Mouse (Mus musculus): ENCODE data around the gene Gm7694. TPM values are rescaled to one million over a fixed set of nuclear protein-coding genes. Genes with fewer than 3 reads are reported as not detected.

Gm7694 gene
- 10 to 100 TPM; 10.2 to 11.9 TPM for total RNA-seq (2021)

- intact Hi-C loops (cut with DNase I) = no loop called here
Observed at GRCm38 (mm10) chr1:170306232-170306631, at the start of gene Gm7694. Gene Gm7694 (minus strand): TSS chr1:170306332.

DNA sequence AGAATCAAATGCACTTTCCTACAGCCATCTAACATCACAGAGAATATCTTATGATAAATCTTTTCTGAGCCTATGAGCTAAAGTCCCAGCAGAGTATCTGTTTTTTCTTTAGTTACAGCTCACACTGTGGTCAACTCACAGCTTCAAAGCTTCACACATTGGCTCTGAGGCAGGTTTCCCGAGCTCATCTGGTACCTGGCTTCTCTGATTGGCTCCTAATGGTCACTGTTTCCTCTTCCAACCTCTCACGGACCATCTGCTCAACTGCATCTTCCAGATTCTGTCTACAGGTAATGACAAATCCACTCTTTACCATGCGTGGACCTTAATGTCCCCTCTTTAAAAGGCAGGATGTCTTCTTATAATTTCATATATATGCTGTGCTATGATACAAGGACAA is 47.2 kb upstream of the Gm7694 start:
- intact Hi-C loops (cut with DNase I) = no loop called here
- DNase-seq = no peak

More at GRCm38 (mm10) chr1:170306232-170306631, at the start of gene Gm7694:
- DNase-seq = no peak

DNA sequence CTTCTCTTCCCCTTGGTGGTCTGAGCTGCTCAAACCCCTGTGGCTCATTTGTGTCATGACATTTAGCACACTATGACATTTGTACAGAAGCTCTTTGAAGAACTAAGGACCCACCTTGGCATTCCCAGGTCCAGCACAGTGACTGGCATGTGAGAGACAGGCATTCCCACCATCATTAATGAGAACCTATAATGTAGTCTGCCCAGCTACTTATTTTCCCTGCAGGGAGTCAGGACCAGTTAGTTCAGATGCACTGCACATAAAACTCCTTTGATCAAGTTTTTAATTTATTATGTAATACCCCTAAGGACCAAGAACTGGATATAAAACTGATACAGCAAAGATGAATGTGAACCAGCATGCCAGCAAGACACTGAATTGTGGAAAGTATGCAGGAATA is 44.9 kb upstream of the Gm7694 start:
- no peak for DNase-seq
- intact Hi-C loops (cut with DNase I) = no loop called here

- DNase-seq = no peak
Observed at GRCm38 (mm10) chr1:170346266-170346665, 40.1 kb upstream of the Gm7694 start.

GRCm38 (mm10) chr1:170343906-170344305 is 37.8 kb upstream of the Gm7694 start:
- no peak for DNase-seq
- intact Hi-C loops (cut with DNase I) = no loop called here

More at GRCm38 (mm10) chr1:170346266-170346665, 40.1 kb upstream of the Gm7694 start:
- intact Hi-C loops (cut with DNase I) = no loop called here

- intact Hi-C loops (cut with DNase I) = no loop called here
- DNase-seq = no peak
Observed at GRCm38 (mm10) chr1:170343081-170343480, 36.9 kb upstream of the Gm7694 start.

DNA sequence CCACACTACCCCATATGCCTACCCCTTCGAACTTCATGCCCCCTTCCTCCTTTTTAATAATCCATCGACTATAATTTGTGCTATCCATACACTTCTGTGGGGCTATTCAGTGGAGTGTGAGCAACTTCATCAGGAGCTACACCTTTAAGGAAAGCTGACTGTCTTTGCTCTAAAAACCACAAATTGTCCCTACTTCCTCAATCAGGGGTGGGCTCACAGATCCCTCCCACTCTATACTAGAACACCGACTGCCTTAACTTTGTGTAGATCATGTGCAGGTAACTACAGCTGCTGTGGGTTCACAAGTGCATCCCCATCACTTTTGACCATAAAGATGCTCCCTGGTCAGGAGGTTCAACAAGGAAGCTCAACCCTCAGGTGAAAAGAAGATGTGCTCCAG is 33.8 kb upstream of the Gm7694 start:
- DNase-seq = no peak
- intact Hi-C loops (cut with DNase I) = no loop called here

- DNase-seq = no peak
- intact Hi-C loops (cut with DNase I) = no loop called here
Observed at GRCm38 (mm10) chr1:170332775-170333174, 26.6 kb upstream of the Gm7694 start.

- intact Hi-C loops (cut with DNase I) = no loop called here
- DNase-seq = no peak
Observed at GRCm38 (mm10) chr1:170331926-170332325, 25.8 kb upstream of the Gm7694 start.

GRCm38 (mm10) chr1:170325277-170325676 is 19.1 kb upstream of the Gm7694 start:
- intact Hi-C loops (cut with DNase I) = no loop called here
- no peak for DNase-seq

DNA sequence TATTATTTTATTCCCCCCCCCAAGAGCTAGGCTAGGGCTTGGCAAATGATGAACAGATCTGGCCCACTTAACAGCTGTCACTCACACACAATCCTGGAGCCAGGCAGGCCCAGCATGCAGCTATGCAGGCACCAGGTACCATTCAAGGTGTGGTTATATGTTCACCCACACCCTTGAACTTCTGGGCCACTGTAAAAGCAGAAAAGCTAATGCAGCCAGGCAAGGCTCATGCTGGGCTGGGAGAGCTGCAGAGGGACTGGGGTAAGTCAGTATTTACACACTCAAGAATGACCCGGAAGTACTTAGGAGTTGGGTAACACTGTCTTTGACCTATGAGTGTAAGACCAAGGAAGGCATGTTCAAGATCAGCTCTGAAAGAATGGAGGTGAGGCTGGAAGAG is 18.2 kb upstream of the Gm7694 start:
- DNase-seq = no peak
- intact Hi-C loops (cut with DNase I) = no loop called here

GRCm38 (mm10) chr1:170323001-170323400 is 16.9 kb upstream of the Gm7694 start:
- no peak for DNase-seq
- intact Hi-C loops (cut with DNase I) = no loop called here

GRCm38 (mm10) chr1:170322046-170322445 is 15.9 kb upstream of the Gm7694 start:
- intact Hi-C loops (cut with DNase I) = no loop called here
- no peak for DNase-seq

DNA sequence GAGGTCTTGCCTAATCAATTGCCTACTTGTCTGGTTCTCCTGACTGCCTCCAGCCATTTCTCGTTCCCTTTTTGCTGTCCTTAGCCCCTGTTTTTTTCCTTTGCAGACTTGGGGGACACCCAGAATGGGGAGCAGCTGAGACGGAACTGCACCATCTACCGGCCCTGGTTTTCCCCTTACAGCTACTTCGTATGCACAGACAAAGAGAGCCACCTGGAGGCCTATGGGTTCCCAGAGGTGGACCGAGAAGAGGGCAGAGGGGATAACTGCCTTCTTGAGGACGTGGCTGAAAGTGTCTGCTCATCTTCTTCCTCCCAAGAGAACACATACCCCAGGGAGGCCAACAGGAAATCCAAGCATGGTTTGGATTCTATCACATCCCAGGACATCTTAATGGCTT is 5.3 kb upstream of the Gm7694 start:
- intact Hi-C loops (cut with DNase I) = no loop called here
- DNase-seq = no peak

DNA sequence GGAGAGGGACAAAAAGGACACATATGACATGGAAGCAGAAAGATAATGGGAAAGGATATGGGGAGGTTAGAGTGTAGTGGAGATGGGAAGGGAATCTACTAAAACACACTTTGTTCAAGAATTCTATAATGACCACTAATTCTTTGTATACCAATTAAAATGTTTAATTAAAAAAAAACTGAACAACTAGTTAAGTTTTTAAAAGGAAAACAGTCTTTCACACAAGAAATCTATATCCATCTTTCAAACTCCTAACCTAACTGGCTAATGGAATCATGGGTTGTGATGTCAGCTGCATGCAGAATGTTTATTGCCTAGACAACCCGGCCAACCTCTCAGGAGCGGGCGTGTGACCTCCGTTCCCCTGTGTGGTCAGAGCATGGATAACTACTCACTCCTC is 2.4 kb upstream of the Gm7694 start, which contains the start of gene Spata46:
Spata46 (plus strand) TSS at position 301 of the 400 bp plus-strand sequence.
- no peak for DNase-seq
- intact Hi-C loops (cut with DNase I) = no loop called here

DNA sequence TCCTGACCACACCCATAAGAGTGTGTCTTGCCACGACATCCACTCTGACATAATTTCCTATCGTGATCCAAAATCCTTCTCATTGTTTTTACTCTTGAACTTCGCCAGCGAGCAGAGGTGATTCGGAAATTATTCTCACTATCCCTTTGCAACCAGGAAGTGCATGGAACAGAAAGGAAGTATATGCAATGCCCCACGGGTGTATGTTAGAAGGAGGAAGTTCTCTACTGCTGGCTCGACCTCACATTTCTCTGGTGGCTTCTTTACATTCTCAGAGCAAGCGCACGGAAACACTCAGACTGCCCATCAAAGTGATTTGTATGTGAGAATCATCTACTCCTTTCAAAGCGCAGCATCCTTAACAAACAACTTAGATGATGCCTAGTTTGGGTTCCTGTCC is 1.1 kb downstream of the Gm7694 start:
- no peak for DNase-seq
- intact Hi-C loops (cut with DNase I) = no loop called here

DNA sequence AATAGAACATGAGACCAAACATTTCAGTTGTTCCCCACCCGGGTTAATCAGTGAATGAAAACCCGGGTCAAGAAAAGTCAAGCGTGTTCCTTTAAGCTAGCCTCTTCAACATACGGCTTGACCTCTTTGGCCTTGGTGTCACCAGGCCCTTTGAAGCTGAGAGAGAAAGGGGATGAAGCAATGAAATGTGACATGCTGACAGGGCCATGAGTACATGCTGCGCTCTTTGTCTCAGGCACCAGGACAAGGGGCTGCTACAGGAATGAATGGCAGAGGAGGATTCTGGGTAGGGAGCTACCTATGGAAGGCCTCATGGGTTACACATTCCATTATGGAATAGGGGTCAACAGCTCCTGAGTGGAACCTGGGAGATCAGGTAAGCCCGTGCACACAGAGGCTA is 3.0 kb downstream of the Gm7694 start:
- no peak for DNase-seq
- intact Hi-C loops (cut with DNase I) = no loop called here

DNA sequence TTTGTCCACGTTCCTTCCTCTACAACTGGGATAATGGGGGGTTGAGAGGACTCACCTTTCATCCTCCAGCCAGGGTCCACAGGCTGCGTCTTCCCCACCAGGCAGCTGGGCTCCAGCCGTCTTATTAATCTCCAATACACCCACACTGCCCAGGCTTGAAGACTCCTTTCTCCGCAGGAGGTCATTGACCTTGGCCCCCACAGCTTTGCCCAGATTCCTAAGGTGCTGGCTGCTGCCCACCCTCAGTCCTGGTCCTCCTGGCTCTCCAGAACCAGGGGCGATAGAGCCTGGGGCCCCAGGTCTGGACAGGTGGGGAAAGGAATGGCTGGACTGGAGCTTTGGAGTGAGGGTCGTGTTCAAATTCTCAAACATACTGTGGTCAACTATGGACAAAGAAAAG is 3.7 kb downstream of the Gm7694 start:
- intact Hi-C loops (cut with DNase I) = no loop called here
- DNase-seq = no peak

DNA sequence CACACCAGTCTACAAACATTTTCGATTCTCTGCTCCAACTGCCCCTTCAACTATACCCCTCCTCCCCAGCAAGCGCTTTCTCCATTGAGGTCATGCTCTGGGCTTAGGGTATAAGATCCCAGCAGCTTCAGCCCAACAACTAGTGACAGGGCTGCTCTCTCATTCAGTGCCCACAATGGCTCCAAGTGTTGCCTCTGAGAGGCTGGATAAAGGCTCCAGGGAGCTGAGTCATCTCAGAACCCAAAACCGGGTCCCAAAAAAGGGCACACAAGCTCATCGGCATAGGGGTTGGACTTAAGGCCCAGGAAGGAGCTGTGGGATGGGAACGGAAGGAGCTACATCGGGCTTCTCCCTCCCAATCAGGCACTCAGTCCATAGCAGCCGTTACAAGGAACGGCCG is 4.4 kb downstream of the Gm7694 start:
- DNase-seq = no peak
- intact Hi-C loops (cut with DNase I) = no loop called here

DNA sequence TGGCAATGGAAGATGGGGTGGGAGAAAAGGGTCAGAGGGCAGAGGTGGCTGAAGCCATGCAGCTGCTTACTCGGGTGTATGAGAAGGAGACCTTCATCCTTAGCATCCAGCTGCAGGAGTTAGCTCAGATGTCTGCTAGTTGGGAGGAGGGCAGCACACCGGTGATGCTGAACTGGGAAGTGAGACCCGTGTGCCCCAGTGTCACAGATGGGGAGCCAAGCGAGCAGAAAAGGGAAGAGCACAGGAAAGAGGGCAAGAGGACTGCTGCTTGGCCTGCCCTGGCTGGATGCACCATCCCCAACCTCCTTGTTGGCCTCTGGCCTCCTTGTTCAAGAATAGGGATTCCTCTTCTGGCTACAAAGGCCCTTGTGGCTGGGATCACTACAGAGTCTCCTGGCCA is 6.6 kb downstream of the Gm7694 start:
- no peak for DNase-seq
- intact Hi-C loops (cut with DNase I) = no loop called here

- intact Hi-C loops (cut with DNase I) = loop anchor here (5.0 kb wide), 2 partner anchors 337 to 542 kb away; no protein-coding TSS in a partner anchor
- DNase-seq = no peak
Observed at GRCm38 (mm10) chr1:170294786-170295570, 11.2 kb downstream of the Gm7694 start.

GRCm38 (mm10) chr1:170293257-170293656 is 12.9 kb downstream of the Gm7694 start:
- no peak for DNase-seq
- intact Hi-C loops (cut with DNase I) = loop anchor here (5.0 kb wide), 2 partner anchors 339 to 544 kb away; no protein-coding TSS in a partner anchor
